Mouse (Mus musculus) erythroblast, embryonic 14.5 days (primary cell): ENCODE results near the gene Gpr39. TPM values are rescaled to one million over a fixed set of nuclear protein-coding genes. Genes with fewer than 3 reads are reported as not detected.

ENCODE experiments used
- H3K27me3 ChIP-seq: 2 replicates; pipeline ENCODE4 v1.6.1; 2012; ENCODE audit warnings: inconsistent platforms; ENCODE audit not compliant: control insufficient read depth
- H3K36me3 ChIP-seq: 2 replicates; pipeline ENCODE4 v1.6.1; 2012; ENCODE audit warnings: mild to moderate bottlenecking, inconsistent platforms; ENCODE audit not compliant: control insufficient read depth
- H3K4me1 ChIP-seq: 2 replicates; pipeline ENCODE4 v1.6.1; 2012; ENCODE audit warnings: inconsistent platforms; ENCODE audit not compliant: control insufficient read depth
- H3K4me3 ChIP-seq: replicated peaks from 2 replicates; pipeline ENCODE3; 2012; ENCODE audit warnings: moderate library complexity, mild to moderate bottlenecking, inconsistent platforms
- H3K9me3 ChIP-seq: 2 replicates; pipeline ENCODE4 v1.6.1; 2012; ENCODE audit warnings: low read length, inconsistent platforms, mixed read lengths; ENCODE audit not compliant: control insufficient read depth
- GATA1 ChIP-seq: IDR thresholded peaks from 2 replicates; pipeline ENCODE4 v1.6.1; 2012; ENCODE audit warnings: low read length, inconsistent platforms, mixed read lengths
- TAL1 ChIP-seq: IDR thresholded peaks from 3 replicates; pipeline ENCODE4 v1.6.1; 2012; ENCODE audit warnings: low read length, inconsistent platforms, mixed read lengths
- polyA plus RNA-seq: library from polyadenylated mRNA; stranded (reverse); fragments of >175 nt; gene quantifications from 2 replicates; pipeline ENCODE4 v1.2.3, GENCODE M21; 2012

The Gpr39 gene
- polyA plus RNA-seq, 1 experiment = not detected

- TF ChIP-seq GATA1 (no peak), TAL1 (no peak)
- no peaks in the 10 kb centered on the region for H3K4me1 ChIP-seq
- H3K36me3 ChIP-seq = no peaks in the 10 kb centered on the region
- H3K9me3 ChIP-seq = peaks cover 4% of the 10 kb centered on the region; the same call in 1 of the 2 replicates
- H3K27me3 ChIP-seq = no peaks in the 10 kb centered on the region
- H3K4me3 ChIP-seq = no peak overlapping the region
These were observed 15.9 kb upstream of the Gpr39 start for GRCm38 (mm10) chr1:125660901-125661300.

- Histone ChIP-seq H3K4me1 (no peaks in the 10 kb centered on the region), H3K36me3 (no peaks in the 10 kb centered on the region), H3K9me3 (peaks cover 4% of the 10 kb centered on the region; the same call in 1 of the 2 replicates), H3K27me3 (no peaks in the 10 kb centered on the region), H3K4me3 (no peak overlapping the region)
- no peak for TF ChIP-seq TAL1
- no peak for TF ChIP-seq GATA1
These were observed 14.7 kb upstream of the Gpr39 start for GRCm38 (mm10) chr1:125662058-125662457.

- H3K9me3 ChIP-seq = peaks cover 4% of the 10 kb centered on the region; the same call in 1 of the 2 replicates
- TF ChIP-seq TAL1 = no peak
- no peaks in the 10 kb centered on the region for H3K27me3 ChIP-seq
- H3K4me1 ChIP-seq = no peaks in the 10 kb centered on the region
- H3K36me3 ChIP-seq = no peaks in the 10 kb centered on the region
- H3K4me3 ChIP-seq = no peak overlapping the region
These were observed 14.1 kb upstream of the Gpr39 start for GRCm38 (mm10) chr1:125662660-125663059.

GRCm38 (mm10) chr1:125663104-125663503 is 13.7 kb upstream of the Gpr39 start:
- Histone ChIP-seq H3K36me3 (no peaks in the 10 kb centered on the region), H3K4me1 (no peaks in the 10 kb centered on the region), H3K27me3 (no peaks in the 10 kb centered on the region), H3K4me3 (no peak overlapping the region), H3K9me3 (peaks cover 4% of the 10 kb centered on the region; the same call in 1 of the 2 replicates)
- TF ChIP-seq GATA1 = no peak
- no peak for TF ChIP-seq TAL1

GRCm38 (mm10) chr1:125665127-125665637 is 11.6 kb upstream of the Gpr39 start:
- no peak for TF ChIP-seq TAL1
- no peak for TF ChIP-seq GATA1
- Histone ChIP-seq H3K4me1 (no peaks in the 10 kb centered on the region), H3K9me3 (no peaks in the 10 kb centered on the region), H3K4me3 (no peak overlapping the region), H3K27me3 (no peaks in the 10 kb centered on the region), H3K36me3 (no peaks in the 10 kb centered on the region)

- Histone ChIP-seq H3K27me3 (no peaks in the 10 kb centered on the region), H3K36me3 (no peaks in the 10 kb centered on the region), H3K4me1 (no peaks in the 10 kb centered on the region), H3K4me3 (no peak overlapping the region), H3K9me3 (no peaks in the 10 kb centered on the region)
- TF ChIP-seq GATA1 = no peak
- no peak for TF ChIP-seq TAL1
These were observed 7.8 kb upstream of the Gpr39 start for GRCm38 (mm10) chr1:125669035-125669434.

- Histone ChIP-seq H3K4me3 (no peak overlapping the region), H3K27me3 (no peaks in the 10 kb centered on the region), H3K9me3 (no peaks in the 10 kb centered on the region), H3K4me1 (no peaks in the 10 kb centered on the region), H3K36me3 (no peaks in the 10 kb centered on the region)
- TF ChIP-seq TAL1 (no peak), GATA1 (no peak)
These were observed 1.6 kb upstream of the Gpr39 start for GRCm38 (mm10) chr1:125675186-125675585.

GRCm38 (mm10) chr1:125677286-125677685 is 491 bp downstream of the Gpr39 start:
- Histone ChIP-seq H3K4me3 (peak overlapping the region; percentile 43), H3K9me3 (no peaks in the 10 kb centered on the region), H3K27me3 (no peaks in the 10 kb centered on the region), H3K36me3 (no peaks in the 10 kb centered on the region), H3K4me1 (no peaks in the 10 kb centered on the region)
- no peak for TF ChIP-seq TAL1
- TF ChIP-seq GATA1 = no peak

- no peak for TF ChIP-seq TAL1
- TF ChIP-seq GATA1 = no peak
- Histone ChIP-seq H3K27me3 (no peaks in the 10 kb centered on the region), H3K4me1 (no peaks in the 10 kb centered on the region), H3K36me3 (no peaks in the 10 kb centered on the region), H3K9me3 (no peaks in the 10 kb centered on the region), H3K4me3 (no peak overlapping the region)
These were observed 2.8 kb downstream of the Gpr39 start for GRCm38 (mm10) chr1:125679522-125680077.

- H3K9me3 ChIP-seq = no peaks in the 10 kb centered on the region
- no peak overlapping the region for H3K4me3 ChIP-seq
- no peaks in the 10 kb centered on the region for H3K36me3 ChIP-seq
- H3K27me3 ChIP-seq = no peaks in the 10 kb centered on the region
- H3K4me1 ChIP-seq = no peaks in the 10 kb centered on the region
- TF ChIP-seq GATA1 (no peak), TAL1 (no peak)
These were observed 7.6 kb downstream of the Gpr39 start for GRCm38 (mm10) chr1:125684423-125684822.
